Mouse (Mus musculus) liver, adult 2 months (tissue): Measurements from ENCODE around the gene Casc3.

Experiments used
- CTCF ChIP-seq: fragments of 200-500 bp; IDR thresholded peaks from 2 replicates; pipeline ENCODE4 v1.5.1; 2011; ENCODE audit warnings: low read depth, low read length, control low read depth
- POLR2A ChIP-seq: fragments of 200-500 bp; IDR thresholded peaks from 2 replicates; pipeline ENCODE4 v1.6.1; 2011; ENCODE audit warnings: low read length, control low read depth; ENCODE audit not compliant: insufficient read depth; ENCODE audit errors: extremely low read depth

- TF ChIP-seq CTCF = no peak
- TF ChIP-seq POLR2A = no peak
These were observed 48.9 kb upstream of the Casc3 start for GRCm38 (mm10) chr11:98755726-98756380.
